Mouse (Mus musculus) cerebellum, postnatal 36 days (tissue): ENCODE results near the gene Lgalsl.

ENCODE experiments used
- DNase-seq, 2 experiments: peaks; one replicate each; pipeline ENCODE4 v3.0.0; 2021 to 2022; ENCODE audit warnings: mixed read lengths in 2 of 2

The Lgalsl gene

GRCm38 (mm10) chr11:20830686-20831505 is at the start of gene Lgalsl:
Lgalsl (minus strand) TSS chr11:20831056.
- peak; percentile 81 to 83 for DNase-seq

DNA sequence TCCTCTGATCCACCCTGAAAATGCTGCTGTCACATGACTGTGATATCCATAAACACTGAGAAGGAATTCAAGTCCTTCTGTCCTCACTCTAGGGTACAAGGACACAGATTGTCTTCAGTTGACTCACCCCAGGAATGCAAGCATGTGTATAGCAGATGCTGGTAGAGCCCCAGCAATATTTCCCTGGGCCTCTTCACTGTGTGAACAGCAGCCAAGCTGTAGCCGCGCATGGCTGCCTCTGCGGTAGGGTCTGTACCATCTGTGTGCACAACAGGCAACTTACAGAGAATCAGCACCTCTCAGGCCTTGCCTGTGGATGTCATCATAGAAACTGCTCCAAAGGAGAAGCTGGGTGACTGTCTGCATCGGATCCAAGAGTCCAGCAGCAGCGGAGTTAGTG is 47.8 kb upstream of the Lgalsl start:
- DNase-seq, result no peak

- DNase-seq, result no peak
These were observed 46.8 kb upstream of the Lgalsl start for GRCm38 (mm10) chr11:20877578-20878096.

- no peak for DNase-seq
These were observed 42.5 kb upstream of the Lgalsl start for GRCm38 (mm10) chr11:20873386-20873785.

GRCm38 (mm10) chr11:20872911-20873310 is 42.1 kb upstream of the Lgalsl start:
- DNase-seq, result no peak

GRCm38 (mm10) chr11:20872444-20872843 is 41.6 kb upstream of the Lgalsl start:
- no peak for DNase-seq

DNA sequence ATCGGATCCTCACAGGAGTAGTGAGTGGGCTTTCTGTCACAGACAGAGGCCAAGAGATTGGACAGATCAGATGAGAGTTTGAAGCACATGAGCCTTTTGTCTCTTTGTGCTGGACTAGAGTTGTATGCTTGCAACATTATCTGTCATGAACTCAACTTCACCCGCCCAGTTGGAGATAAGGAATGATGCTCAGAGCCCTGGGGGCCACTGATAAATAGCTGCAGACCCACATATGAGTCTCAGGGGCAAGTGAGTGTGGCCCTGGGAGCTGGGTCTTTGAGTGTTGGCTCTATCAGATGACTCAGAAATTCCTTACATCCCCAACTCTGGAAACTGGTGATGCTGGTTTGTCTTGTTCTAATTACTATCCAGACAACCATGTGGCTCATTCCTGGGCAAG is 39.1 kb upstream of the Lgalsl start:
- DNase-seq, result no peak

- DNase-seq, result no peak
These were observed 34.6 kb upstream of the Lgalsl start for GRCm38 (mm10) chr11:20865450-20865849.

DNA sequence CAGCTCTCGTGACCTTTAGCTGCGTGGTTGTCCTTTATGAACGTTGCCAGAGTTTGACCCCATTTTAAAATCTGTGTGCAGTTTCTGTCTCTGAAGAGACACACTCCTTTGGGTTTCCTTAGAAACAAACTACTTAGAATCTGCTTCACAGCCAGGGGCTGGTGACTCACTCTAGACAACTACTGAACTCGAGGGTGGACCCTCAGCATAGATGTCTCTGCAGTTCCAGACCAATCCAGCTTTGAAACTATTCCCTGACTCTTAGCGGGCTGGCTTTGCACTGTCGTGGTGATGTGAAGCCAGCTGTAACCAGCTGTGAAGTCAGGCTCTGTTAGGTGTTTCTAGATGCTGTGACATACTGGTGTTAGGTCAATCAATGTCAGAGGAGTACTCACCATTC is 33.8 kb upstream of the Lgalsl start:
- no peak for DNase-seq

GRCm38 (mm10) chr11:20862101-20862500 is 31.2 kb upstream of the Lgalsl start:
- no peak for DNase-seq

DNA sequence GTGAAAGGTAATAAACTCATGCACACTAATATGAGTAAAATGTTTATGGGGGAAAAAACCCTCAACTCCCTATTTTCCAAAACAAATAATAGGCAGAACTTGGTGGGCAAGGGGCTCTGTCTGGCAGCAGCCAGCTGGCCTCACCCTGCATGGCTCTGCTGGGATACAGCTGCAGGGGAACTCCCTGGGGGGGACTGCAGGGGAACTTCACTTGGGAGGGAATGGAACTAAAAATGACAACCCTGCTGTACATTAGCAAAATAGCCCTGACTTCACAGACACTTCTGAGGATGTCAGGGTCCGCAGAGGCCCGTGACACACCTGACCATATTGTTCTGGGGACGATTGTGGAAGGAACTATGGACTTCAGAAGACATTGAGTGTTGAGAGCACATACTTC is 29.5 kb upstream of the Lgalsl start:
- no peak for DNase-seq

DNA sequence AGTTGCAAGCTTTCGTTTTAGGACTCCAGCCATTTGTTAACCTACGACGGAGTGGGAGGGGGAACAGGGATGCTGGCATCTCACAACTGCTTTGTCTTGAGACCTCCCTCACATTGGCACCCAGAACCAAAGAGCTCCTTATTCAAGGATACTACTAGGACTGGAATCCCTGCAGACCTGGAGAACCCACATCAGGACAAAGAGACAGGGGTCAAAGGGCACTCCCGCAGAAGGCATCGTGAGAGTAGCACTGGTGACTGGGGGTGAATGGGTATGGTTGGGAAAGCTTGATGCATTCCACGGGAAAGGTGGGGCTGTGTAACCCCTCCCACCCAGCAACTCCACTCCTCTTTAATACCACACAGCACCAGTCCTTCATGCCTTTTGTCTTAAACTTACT is 29.0 kb upstream of the Lgalsl start:
- DNase-seq, result no peak

GRCm38 (mm10) chr11:20858921-20859668 is 28.2 kb upstream of the Lgalsl start:
- DNase-seq, result peak; percentile 60 to 67

GRCm38 (mm10) chr11:20857921-20858320 is 27.1 kb upstream of the Lgalsl start:
- DNase-seq, result no peak

DNA sequence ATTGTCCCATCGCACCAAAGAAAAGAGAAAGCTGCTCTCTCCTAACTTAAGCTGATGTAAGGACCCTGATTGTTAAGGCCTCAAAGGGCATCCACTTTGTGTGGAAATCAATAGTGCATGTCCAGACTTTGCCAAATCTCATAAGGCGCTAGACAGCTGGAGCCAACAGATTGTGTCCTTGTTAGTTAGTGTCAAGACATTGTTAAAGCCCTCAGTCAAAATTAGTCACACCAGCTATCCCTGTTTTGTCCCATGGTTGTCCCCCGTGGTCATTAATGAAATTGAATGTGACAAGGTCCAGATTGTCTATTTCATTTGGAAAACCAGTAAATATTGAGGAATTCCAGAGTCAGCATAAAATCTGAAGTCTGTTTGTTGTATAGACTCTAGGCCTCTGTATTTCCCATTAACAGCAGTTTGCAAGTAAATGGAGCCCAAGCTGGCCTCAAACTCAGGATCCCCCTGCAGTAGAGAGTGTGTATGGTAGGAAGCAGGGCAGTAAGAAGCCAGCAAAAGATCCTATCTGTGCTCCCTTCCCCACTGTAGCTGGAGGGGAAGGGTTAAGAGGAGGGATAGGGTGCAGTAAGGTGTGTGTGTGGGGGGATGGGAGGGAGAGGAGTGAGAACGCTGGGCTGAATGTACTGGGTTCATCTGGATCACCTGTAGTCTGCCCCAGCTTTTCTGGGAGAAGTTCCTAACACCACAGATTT is 23.3 kb upstream of the Lgalsl start:
- DNase-seq, result no peak

- DNase-seq, result no peak
These were observed 19.3 kb upstream of the Lgalsl start for GRCm38 (mm10) chr11:20850196-20850595.

DNA sequence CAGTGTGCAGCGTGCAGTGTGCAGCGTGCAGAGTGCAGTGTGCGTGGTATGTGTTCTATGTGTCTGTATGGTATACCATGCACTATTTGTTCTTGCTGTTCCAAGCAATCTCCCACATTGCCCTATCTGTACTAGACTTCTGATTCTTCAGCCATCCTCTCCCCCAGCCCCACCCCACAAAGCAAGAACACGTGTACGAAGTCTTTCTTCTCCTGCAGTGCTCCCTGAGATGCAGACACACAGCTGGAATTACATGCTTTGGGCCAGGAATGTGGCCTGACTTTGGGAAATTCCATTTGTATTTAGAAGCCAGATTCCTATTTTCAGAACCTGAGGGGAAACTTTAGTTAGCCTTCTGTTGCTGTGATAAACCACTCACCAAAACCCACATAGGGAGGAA is 18.5 kb upstream of the Lgalsl start:
- DNase-seq, result no peak

GRCm38 (mm10) chr11:20837366-20837765 is 6.5 kb upstream of the Lgalsl start:
- no peak for DNase-seq

DNA sequence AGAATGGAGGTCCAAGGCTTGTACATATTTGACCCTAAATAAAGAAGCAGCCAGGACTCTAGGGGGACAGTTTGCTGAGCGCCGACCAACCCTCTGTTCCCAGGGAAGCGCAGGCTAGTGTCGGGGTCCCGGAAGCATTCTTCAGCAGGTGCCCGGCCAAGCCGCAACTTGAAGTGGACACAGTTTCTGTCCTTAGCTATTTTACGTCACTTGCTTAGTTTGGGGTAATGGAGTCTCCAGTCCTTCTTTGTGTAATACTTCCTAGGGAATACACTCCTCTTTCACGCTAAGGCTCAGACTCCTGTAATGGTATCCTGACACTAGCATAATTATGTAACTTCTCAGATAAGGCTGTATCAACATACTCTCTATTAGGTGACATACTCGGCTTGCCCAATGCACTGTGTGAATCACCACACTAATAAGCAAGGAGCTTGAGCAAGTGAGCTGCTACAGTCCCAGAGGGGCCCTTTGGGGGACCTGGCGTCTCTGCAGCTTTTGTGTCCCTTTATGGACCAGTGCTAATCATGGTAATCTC is 813 bp upstream of the Lgalsl start:
- DNase-seq, result peak; percentile 9 to 47

GRCm38 (mm10) chr11:20829993-20830685 is 717 bp downstream of the Lgalsl start:
- no peak for DNase-seq

DNA sequence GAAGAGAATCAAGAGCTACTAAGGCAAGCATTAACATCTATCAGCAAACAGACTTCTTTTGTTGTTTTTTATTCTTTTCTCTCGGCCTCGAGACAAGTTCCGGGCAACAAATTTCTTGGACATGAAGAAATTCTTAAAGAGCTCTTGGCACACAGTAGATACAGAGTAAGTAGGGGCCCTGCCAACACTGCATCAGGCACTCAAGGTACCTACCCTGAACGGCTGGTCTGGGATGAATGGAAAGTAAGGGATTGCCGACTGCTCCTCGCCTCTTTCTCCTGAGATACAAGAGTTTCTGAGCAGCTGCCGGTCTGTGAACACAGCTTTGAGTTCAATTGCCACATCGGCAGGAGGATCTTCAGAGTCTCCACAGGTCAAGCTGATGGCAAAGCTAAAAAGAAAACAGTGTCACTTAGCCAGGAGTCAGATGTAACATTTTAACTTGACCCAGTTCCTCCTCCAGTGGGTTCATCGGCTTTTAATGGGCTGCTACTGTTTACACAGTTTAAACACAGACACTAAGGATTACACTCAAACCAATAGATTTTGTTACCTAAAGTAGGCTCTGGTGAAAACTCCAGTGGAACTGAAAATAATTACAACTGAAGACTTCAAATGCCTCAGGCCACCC is 1.7 kb downstream of the Lgalsl start:
- DNase-seq, result peak in 1 of 2 experiments; percentile 10

- no peak for DNase-seq
These were observed 6.9 kb downstream of the Lgalsl start for GRCm38 (mm10) chr11:20823961-20824360.
